Mouse (Mus musculus) lung, adult 2 months (tissue): ENCODE measurements at regions not wholly inside any gene's neighbourhood (a gene's known extent, or its start where the extent isn't known, plus 50 kb on each side); places are given as distances from the start of the nearest gene placed in this dataset.

Experiments
- CTCF ChIP-seq: fragments of 200-500 bp; IDR thresholded peaks from 2 replicates; pipeline ENCODE4 v1.5.1; 2011; ENCODE audit warnings: mild to moderate bottlenecking, low read length, control low read depth; ENCODE audit not compliant: insufficient read depth
- POLR2A ChIP-seq: fragments of 200-500 bp; IDR thresholded peaks from 2 replicates; pipeline ENCODE4 v1.6.1; 2011; ENCODE audit warnings: low read depth, mild to moderate bottlenecking, control low read depth, low read length, borderline replicate concordance; ENCODE audit errors: extremely low read depth

- TF ChIP-seq CTCF: no peak
- no peak for TF ChIP-seq POLR2A
These were observed 104.0 kb upstream of the Gm3448 start for GRCm38 (mm10) chr17:15145191-15145968.
